Mouse (Mus musculus) R1 (cell line): ENCODE results near the gene Gnat3.
"Not testable (repeated sequence)": the region's sequence is repeated elsewhere in the genome, so short reads cannot be mapped to it uniquely, and the experiment has no call there.

Source experiments
- DNase-seq: peaks from one replicate; pipeline ENCODE4 v3.0.0-alpha.2; 2018; ENCODE audit warnings: low read depth, low spot score

Gnat3 gene

DNA sequence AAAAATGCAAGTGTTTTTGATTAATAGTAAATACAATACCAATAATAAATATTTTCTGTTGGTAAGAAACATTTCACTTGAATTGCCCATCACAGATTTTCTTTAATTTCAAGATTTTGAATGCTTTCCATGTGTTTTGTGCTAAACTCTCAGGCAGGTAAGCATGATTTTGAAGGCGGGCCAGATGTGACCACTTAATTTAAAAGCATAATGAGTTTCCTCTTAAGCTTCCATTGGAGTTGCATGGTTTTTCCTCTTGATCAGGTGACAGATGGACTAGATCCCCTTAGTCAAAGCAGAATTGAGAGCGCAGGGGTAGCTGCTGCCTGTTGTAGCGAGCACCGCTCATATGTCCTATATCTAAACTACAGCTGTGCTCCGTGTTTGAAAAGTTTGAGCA is at the start of gene Gnat3:
Gnat3 (plus strand) TSS at position 301 of the 400 bp plus-strand sequence.
- DNase-seq, result no peak

DNA sequence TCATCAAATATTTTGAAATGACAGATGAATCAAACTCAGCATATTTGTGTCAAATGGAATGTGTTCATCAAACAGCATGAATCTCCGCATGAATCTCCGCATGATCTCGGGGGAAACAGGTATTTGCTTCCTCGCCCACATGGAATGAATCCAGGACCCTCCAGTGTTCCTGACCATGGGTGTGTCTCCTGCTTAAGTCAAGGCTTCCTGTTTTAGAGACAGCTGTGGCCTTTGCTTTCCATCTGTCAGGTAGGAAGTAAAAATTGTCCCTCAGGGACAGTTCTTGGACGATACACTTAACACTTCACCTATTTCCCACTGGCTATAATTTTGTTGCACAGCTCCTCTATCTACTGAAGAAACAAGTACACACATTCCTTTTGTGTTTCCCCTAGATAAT is 43.4 kb upstream of the Gnat3 start:
- DNase-seq, result no peak

DNA sequence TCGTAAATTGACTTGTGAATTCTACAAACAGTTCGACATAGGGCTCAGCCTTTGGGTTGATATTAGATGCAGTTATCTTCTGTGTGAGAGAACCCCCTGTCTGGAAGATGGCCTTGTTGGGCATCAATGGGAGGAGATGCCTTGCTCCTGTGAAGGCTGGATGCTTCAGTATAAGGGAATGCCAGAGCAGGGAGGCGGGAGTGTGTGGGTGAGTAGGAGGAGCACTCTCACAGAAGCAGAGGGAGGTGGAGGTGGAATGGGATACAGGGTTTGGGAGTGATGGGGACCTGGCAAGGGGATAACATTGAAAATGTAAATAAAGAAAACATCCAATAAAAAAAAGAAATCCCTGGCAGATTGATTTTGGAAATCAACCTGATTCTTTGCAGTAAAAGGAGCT is 38.7 kb upstream of the Gnat3 start:
- DNase-seq, result no peak

DNA sequence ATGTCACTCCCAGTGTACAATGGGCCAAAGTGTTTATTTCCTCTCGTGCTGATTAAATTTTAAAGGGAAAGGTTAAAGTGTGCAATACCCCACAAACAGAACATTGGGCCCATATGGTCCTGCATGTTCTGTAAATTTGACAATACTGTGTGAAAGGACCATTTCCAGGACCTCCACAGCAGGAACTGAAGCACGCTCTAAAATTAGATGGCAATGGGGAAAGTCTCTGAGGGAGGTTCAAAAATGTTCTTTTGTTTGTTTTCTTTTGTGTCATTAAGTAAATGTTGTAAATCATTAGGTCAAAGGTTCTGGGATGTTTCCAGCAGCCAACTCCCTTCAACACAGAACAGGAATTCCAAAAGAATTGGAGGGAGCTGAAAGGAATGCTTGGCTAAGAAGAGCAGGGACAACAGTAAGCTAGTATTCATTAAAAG is 38.2 kb upstream of the Gnat3 start:
- peak; percentile 7 for DNase-seq

DNA sequence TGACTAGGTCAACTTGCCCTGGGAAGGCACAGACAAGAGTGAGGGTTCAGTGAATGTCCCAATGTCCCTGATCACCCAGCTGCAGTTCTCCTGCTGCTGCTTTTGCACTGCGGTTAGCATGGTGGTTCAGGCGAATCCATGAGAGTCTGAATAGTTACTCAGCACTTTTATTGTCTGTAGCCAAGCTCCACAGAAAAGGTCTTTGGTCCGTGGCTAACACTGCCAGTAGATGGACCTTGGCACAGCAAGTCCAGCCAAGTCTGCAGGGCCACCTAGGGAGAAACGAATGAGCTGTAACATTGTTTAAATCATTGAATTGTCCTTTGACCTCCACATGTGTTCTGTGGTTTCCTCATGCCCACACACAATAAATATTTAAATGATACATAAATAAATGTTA is 33.9 kb upstream of the Gnat3 start:
- DNase-seq, result no peak

DNA sequence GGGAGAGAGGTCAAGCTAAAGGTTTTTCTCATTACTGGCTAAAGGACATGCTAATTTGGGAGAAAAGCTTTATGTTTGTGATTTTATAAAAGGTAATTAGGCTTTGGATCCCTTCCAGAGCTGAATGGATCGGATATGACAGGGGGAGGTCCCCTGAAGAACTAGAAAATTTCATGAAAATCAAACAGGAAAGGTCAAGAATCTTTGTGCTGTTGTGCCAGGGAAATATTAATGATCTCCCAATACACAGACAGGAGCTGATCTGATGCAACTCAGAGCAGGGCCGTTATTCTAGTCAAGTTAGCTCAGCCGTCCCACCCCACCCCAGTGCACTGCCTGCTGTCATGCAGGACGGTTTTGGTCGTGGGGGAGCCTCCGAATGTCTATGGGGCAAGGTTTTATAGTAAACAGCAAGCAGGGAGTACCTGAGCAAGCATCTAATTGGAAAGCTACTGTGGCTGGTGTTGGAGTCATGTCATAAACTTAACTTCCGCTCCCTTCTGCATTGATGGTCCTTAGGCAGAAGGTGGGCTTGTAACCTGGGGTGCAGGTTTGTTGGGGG is 33.3 kb upstream of the Gnat3 start:
- DNase-seq, result no peak

DNA sequence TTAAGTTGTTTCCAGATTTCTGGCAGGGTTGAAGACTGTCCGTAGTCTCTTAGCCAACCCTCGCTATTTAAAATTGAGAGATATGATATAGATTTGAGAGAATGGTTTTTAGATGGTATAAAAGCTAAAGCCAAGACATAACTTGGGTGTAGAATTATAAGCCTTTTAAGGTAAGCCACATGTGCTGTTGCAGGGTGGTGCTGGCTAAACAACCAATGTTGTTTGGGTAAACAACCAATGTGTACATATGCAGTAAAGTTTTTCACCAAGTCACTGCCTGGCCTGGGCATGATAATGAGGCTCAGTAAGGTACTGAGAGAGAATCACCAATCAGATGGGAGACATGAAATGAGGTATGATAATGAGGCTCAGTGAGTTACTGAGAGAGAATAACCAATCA is 30.8 kb upstream of the Gnat3 start:
- not testable (repeated sequence) for DNase-seq

DNA sequence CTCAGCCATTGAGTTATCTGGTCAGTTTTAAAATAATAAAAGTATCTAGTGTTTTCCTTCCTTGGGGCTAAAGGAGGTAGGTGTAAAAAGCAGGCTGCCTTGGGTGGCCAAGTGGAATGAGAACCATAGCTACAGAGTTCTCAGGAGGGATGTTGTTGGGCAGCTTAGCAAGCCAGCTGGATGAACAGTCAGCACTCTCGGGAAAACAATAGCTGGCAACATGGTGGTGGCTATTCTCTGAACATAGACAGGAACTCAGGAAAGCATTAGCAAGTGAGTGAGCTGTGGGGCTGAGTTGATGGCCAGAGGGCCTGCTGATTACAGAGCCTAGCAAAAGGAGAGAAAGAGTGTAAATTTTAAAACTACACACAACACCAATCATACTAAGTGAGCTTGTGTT is 27.8 kb upstream of the Gnat3 start:
- DNase-seq, result no peak

DNA sequence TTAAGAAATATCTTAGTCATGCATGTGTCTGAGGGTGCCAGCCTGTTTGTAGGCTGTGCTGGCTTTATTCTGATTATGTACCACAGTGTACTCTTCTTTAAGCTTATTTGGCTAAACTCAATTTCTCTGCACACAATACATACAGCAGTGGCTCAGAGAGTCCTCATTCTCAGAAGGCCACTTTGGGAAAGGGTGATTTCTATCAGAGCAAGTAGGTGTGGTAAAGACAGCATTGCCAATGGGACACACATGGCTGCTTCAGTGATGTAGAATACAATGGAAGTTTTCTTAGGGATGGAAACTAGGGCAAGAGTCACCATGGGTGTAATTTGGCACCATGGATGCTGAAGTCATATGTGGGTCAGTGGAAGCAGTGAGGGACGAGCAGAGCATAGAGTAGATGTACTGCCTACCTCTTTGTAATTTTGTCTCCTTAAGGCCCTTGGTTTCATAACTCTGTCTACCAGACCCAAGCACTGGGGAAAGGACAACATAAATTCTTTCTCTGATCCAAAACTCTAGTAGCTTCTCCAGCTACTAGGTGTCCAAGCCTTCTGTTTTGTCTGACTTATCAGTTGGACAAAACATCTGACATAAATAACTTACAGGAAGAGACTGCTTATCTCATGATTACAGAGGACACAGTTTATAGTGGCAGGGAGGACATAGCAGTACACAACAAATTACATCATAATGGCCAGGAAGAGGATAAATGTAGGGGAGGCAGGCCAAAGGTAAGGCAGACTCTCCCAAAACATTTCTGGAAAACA is 24.0 kb upstream of the Gnat3 start:
- no peak for DNase-seq

DNA sequence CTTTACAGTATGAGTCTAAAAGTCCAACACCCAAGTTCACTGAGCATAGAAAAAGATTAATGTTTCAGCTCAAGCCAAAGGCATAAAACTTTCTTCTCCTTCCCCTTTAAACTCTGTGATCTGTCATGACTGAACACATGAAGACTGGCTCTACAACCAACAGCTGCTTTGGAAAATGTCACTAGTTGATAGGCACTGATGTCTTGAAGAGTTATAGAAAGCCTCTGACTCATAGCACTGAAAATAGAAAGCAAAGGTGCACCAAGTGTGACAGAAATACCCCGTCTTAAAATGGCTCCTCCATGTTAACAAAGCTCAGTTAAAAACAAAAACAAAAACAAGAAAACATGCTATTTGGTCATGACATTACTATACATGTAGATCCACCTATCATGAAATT is 5.9 kb upstream of the Gnat3 start:
- DNase-seq, result no peak

DNA sequence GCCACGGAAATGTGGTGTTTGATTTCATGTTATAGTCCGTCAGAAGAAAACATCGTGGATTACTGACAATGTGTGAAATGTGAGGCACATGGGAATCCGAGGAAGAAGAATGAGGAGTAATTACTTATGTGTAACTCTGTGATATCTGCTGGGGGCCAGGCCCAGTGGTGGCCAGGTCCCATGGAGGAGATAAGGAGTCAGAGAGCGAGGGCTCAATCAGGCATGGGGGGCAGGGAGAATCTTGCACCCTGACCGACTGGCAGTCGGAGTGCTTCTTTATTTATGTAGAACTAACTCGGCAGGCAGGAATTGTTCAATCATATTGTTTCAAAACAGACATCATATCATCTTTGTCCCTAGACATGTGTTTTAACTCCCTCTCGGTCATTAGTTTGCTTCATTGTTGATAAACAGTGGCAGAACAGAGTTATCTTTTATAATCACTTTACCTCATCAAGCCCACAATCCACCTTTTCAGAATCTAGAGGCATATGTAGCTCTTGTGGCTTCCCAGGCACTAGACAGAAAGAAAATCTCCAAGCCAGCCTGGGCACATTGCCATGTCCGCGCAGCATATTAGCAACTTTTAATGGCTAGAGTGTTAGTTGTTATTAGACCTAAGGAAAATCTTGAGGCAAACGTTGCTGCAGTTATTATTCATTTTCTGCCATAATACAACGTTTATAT is 7.5 kb downstream of the Gnat3 start:
- no peak for DNase-seq

DNA sequence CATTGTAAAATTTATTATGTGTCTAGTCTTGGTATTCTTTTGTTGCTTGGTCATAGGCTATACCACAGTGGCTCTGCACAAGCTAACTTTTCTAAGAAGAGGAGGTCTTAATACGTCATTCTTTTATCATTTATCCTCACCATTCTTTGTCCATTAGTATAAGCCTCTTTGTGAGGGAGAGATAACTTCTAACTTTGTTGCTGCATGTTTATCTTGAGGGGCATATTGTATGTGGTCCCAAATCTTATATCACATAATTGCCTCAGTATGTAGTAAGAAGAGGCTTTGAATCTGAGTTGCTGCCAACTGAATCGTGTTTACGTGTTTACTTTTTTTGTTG is 8.0 kb downstream of the Gnat3 start:
- no peak for DNase-seq

DNA sequence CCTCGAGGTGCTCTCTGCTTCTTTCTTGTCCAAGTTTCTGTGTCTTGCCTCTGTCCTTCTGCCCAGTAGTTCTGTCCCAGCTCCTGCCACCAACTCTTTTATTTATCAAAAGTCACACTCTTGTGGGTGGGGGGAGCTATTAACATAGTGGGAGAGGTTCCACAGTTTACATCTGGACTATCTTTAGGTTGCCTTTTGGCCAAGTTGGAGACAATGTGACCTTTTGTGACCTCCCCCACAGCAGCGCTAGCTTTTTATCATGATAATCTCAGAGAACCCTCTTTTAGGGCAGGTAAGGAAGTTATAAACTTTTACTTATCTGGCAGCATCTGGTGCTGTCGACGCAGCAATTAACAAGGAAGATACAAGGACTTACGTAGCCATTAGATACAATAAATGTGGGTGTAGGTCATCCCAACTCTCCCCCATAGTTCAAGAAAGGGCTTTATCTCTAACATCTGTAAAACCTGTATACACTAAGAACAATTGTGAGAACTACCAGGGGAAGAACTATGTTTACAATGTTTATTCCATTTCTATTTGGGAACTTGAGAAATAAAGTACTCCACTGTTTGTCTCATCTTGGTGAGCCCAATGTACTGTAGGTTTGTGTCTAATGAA is 18.3 kb downstream of the Gnat3 start:
- peak; percentile 21 for DNase-seq

DNA sequence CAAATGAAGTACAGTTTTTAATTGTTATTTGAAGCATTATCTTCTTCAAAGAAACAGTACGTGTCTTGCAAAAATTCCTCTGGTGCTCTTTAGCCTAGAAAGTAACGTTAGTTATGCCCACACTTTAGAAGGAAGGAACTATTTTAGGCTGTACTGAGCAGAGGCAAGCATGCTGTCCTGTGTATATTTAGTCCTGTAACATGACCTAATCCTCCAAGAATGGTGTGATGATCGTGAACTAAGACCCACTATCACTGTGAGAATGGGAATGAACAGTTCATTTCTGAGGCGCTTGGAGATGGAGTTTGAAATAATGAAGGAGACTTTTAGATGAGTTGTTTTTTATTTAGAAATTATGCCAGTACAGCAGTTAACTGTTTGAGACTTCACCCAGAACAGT is 20.4 kb downstream of the Gnat3 start:
- no peak for DNase-seq

DNA sequence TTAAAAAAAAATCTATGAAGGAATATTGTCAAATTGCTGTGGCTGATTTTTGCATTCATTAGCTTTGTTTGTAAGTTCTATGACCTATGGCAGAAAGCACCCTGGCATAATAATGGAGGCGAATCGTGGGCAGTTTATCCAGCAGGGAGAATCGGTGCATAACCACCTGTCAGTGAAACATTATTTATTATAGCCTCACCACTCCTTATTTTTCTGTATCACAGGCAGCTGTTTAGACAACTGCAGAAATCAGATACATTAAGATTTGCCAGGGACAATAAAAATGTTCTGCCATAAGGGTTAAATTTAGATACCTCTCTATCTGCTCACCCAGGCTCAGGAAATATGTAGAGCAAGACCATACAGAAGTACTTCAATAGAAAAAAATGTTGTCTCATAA is 22.2 kb downstream of the Gnat3 start:
- DNase-seq, result no peak

DNA sequence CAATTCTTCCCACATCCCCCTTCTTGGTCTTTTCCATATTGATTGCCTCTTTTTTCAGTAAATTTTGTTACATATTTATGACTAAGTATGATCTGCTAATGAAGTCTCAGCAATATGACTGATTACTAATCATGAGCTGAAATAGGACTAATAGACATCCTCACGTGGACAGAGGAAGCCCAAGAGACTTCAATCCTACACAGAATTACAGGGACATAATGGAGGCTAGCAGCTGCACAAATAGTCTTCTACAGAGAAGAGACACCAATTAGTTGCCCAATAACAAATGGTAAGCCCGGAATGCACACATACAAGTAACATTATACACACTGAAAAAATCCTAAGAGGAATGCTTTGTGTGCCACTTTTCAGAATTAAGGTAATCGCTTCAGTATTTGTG is 24.3 kb downstream of the Gnat3 start:
- DNase-seq, result no peak

DNA sequence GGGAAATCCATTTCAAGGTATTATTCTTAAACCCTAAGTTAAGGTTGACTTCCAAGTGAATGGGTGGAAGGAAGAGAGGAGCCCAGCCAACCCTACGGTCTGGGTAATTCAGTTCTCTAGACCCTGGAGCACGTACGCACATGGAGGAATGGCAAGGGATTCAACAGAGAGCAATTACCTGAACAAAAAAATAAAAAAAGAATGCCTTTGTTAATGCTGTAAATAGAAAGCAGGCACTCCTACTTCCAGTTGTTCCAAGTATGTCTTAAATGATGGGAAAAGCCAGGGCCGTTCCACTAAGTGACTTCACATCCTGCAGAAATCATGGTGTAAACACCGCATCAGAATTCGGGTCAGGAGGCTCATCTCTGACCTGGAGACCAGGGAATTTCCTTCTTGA is 28.3 kb downstream of the Gnat3 start:
- DNase-seq, result peak; percentile 23

DNA sequence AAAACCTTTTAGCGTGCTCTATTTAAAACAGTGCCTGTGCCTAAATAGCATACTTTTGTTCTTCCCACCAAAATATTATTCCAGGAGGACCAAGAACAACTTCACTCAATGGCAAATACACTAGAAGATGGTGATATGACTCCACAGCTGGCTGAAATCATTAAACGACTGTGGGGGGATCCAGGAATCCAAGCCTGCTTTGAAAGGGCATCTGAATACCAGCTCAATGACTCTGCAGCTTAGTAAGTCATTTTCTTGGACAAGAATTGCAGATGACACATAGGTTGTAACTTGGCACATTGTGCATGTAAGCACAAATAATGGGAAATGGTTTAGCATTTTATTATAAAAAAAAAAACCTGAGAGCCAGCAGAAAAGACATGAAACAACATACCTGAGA is 37.2 kb downstream of the Gnat3 start:
- no peak for DNase-seq

DNA sequence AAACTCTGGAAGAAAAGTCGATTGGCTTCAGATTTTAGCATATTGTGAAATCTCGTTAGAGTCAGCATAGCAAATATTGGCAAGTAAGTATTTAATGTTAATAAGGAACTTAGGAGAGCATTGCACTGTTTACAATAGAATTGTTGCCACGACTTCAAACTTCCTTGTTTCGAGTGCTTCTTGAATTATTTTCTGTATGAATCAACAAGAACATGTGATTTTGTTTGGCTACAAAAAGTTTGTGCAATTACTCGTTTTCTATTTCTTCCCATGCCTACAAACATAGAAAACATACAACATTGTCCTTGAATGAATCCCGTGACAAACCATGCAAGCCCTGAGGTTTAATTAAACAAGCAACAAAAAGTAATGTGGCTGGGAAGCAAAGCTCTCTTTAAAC is 37.8 kb downstream of the Gnat3 start:
- no peak for DNase-seq

DNA sequence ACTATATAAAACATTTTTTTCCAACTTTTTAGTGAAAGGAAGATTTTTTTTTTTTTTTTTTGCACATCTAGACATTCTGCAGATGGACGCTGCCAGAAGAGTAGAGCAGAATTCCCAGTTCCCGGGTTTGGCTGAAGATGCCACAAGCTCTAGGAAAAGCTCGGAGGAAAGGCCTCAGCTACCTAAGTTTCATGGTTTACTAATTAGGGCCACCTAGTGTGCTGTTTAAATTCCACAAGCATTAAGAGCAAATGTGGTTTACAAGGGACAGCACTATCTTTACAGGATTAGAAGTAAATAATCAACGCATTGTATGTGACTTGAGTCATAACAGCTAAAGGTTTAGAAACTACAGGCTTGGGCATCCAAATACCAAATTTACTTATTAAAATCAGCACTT is 39.3 kb downstream of the Gnat3 start:
- no peak for DNase-seq

DNA sequence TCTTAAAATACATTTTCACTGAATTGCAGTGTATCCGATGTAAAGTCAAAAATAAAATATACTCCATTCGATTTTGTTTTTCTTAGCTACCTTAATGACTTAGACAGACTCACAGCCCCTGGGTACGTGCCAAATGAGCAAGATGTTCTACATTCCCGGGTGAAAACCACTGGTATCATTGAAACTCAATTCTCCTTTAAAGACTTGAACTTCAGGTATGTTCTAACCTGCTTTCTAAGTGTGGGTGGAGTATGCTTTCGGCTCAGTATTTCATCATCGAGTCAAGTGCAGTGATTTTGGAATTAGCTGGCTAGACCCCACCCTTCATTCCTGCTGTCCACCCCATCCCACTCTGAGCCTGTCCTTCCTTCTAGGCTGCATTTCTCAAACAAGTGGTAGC is 41.3 kb downstream of the Gnat3 start:
- no peak for DNase-seq

DNA sequence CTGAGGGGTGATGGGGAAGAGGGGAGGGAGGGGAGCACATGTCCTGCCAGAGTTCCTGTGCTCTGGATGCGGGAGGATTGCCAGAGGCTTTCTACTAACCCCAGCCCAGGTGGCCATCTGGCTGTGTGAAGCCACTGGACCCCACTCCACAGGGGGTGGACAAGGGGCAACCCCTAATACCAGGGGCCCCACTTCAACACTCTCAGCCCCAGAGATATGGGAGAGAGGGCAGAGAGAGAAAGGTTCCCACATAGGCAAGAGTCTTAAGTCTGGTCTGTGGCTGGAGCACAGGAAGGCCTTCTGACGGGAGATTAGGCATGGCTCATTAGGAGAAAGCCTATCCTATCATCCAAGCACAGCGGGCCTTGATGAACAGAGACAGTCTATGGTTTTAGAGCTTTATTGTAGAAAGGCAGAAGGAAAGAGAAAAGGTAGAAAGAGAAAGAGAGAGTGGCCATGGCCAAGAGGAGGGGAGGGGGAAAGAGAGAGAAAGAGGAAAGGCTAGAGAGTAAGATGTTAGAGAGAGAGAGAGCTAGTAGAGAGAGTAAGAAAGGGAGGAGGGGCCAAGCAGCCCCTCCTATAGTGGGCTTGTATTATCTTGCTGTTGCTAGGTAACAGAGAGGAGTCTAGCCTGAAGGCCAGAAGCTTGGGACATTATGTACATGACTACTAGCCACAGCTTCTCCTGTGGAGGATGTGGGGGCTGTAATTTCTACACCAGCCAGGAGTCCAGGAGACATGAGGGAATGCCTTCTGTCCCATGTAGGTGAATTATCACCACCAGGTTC is 42.7 kb downstream of the Gnat3 start:
- no peak for DNase-seq
